Mouse (Mus musculus): ENCODE data around the gene Clns1a. TPM values are rescaled to one million over a fixed set of nuclear protein-coding genes. Genes with fewer than 3 reads are reported as not detected.

Clns1a gene
- polyA plus RNA-seq, 1 experiment from 2014 or later, result 209 TPM

GRCm38 (mm10) chr7:97709204-97709603 is 12.8 kb downstream of the Clns1a start:
- H3K4me1 ChIP-seq, result 0 out of 2 replicates have a peak, but pooled peaks cover 3% of the 10 kb centered on the region
- WGBS, result 93% methylated on average over 3 of the region's 3 CpGs
- peak; percentile 52 for DNase-seq (ENCODE audit: low spot score)
- no peak overlapping the region for H3K4me3 ChIP-seq
- no peaks in the 10 kb centered on the region for H3K9me3 ChIP-seq
- peaks cover 38% of the 10 kb centered on the region for H3K36me3 ChIP-seq
- no peak overlapping the region for H3K27ac ChIP-seq
- no peaks in the 10 kb centered on the region for H3K27me3 ChIP-seq (ENCODE audit: insufficient read depth, poor library complexity, severe bottlenecking)

DNA sequence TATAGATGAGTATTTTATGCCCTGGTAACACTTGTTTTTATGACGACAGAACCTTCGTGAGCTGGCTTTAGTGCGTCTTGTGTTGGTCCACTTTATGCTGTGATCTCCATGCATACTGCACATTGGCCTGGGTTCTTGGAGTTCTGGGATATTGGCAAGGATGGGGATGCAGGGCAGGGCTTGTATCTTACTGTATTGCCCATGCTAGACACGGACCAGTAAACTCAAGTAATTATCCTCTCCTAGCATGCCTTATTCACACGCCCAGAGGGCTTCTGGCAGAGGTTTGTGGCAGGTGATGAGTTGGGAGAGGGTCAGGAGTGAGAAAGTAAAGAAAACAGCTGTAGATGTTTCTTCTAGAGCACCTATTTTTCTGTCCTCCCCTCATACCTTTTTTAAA is 18.2 kb downstream of the Clns1a start:
- peak; percentile 61 for DNase-seq (ENCODE audit: low spot score)
- WGBS, result 92% methylated on average over 5 of the region's 5 CpGs
- Histone ChIP-seq H3K36me3 (peaks cover 79% of the 10 kb centered on the region), H3K4me1 (no peaks in the 10 kb centered on the region), H3K9me3 (peaks cover 4% of the 10 kb centered on the region; the same call in 1 of the 2 replicates), H3K27ac (no peak overlapping the region), H3K4me3 (no peak overlapping the region), H3K27me3 (ENCODE audit: insufficient read depth, poor library complexity, severe bottlenecking) (no peaks in the 10 kb centered on the region)

DNA sequence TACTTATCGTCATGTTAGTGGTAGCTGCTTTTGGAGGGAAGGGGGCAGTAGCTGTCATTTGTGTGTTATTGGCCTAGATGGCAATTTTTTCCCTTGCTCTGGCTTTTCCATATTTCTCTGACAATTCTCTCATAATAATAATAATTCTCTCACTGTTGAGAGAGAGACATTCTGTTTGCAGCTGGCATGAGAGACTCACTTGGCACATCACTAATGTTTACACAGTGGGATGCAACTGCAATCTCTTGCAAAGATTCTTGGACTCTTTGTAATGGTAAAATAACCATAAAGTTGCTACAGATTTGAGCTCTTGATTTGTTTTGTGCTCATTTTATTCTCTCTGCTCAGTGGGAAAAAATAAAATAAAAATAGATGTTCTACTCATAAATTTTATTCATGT is 20.9 kb downstream of the Clns1a start:
- Histone ChIP-seq H3K9me3 (peaks cover 4% of the 10 kb centered on the region; the same call in 1 of the 2 replicates), H3K4me1 (no peaks in the 10 kb centered on the region), H3K4me3 (no peak overlapping the region), H3K27me3 (ENCODE audit: insufficient read depth, poor library complexity, severe bottlenecking) (no peaks in the 10 kb centered on the region), H3K36me3 (peaks cover 76% of the 10 kb centered on the region), H3K27ac (no peak overlapping the region)
- DNase-seq (ENCODE audit: low spot score), result no peak
- 83% methylated on average over 1 of the region's 1 CpGs for WGBS

GRCm38 (mm10) chr7:97719078-97719477 is 22.6 kb downstream of the Clns1a start:
- no peak overlapping the region for H3K4me3 ChIP-seq
- DNase-seq (ENCODE audit: low spot score), result no peak
- 87% methylated on average over 5 of the region's 5 CpGs for WGBS
- no peaks in the 10 kb centered on the region for H3K4me1 ChIP-seq
- H3K9me3 ChIP-seq, result peaks cover 4% of the 10 kb centered on the region; the same call in 1 of the 2 replicates
- no peak overlapping the region for H3K27ac ChIP-seq
- H3K36me3 ChIP-seq, result peaks cover 67% of the 10 kb centered on the region
- no peaks in the 10 kb centered on the region for H3K27me3 ChIP-seq (ENCODE audit: insufficient read depth, poor library complexity, severe bottlenecking)

GRCm38 (mm10) chr7:97720109-97720508 is 23.7 kb downstream of the Clns1a start:
- no peaks in the 10 kb centered on the region for H3K4me1 ChIP-seq
- H3K9me3 ChIP-seq, result no peaks in the 10 kb centered on the region
- 82% methylated on average over 5 of the region's 5 CpGs for WGBS
- no peaks in the 10 kb centered on the region for H3K27me3 ChIP-seq (ENCODE audit: insufficient read depth, poor library complexity, severe bottlenecking)
- peaks cover 57% of the 10 kb centered on the region for H3K36me3 ChIP-seq
- DNase-seq (ENCODE audit: low spot score), result no peak
- H3K4me3 ChIP-seq, result no peak overlapping the region
- H3K27ac ChIP-seq, result no peak overlapping the region

DNA sequence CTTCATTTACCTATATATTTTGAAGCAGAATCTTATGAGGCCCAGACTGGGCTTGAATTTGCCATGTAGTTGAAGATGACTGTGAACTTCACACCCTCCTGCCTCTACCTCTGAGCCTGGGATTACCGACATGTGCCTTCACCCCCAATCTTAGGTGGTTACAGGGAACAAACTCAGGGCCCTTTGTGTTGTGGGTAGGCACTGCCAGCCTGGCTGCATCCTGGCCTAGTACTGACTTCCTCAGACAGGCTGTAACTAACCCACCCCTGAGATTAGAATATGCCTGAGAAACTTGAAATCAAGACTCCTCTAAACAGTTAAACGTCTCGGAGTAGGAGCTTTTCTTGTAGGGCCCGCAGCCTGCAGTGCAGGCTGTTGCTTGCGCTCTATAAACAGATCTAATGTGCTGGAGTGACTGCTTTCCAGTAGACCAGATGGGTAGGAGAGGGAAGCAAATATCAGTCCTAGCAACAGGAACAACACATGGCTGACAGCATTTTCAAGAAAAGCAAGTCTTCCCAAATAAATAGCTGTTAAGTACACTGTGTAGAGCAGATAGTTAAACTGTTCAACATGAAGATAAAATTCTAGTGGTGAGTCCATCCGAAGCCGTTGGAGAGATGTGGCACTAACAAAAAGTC is 26.0 kb downstream of the Clns1a start:
- 92% methylated on average over 7 of the region's 7 CpGs for WGBS
- no peaks in the 10 kb centered on the region for H3K4me1 ChIP-seq
- no peak overlapping the region for H3K4me3 ChIP-seq
- no peak overlapping the region for H3K27ac ChIP-seq
- no peaks in the 10 kb centered on the region for H3K9me3 ChIP-seq
- H3K27me3 ChIP-seq (ENCODE audit: insufficient read depth, poor library complexity, severe bottlenecking), result no peaks in the 10 kb centered on the region
- no peak for DNase-seq (ENCODE audit: low spot score)
- H3K36me3 ChIP-seq, result peaks cover 40% of the 10 kb centered on the region

GRCm38 (mm10) chr7:97723646-97724538 is 27.5 kb downstream of the Clns1a start:
- no peaks in the 10 kb centered on the region for H3K27me3 ChIP-seq (ENCODE audit: insufficient read depth, poor library complexity, severe bottlenecking)
- no peak overlapping the region for H3K27ac ChIP-seq
- no peak overlapping the region for H3K4me3 ChIP-seq
- peaks cover 30% of the 10 kb centered on the region for H3K36me3 ChIP-seq
- no peaks in the 10 kb centered on the region for H3K4me1 ChIP-seq
- DNase-seq (ENCODE audit: low spot score), result no peak
- WGBS, result 90% methylated on average over 11 of the region's 11 CpGs
- H3K9me3 ChIP-seq, result no peaks in the 10 kb centered on the region

DNA sequence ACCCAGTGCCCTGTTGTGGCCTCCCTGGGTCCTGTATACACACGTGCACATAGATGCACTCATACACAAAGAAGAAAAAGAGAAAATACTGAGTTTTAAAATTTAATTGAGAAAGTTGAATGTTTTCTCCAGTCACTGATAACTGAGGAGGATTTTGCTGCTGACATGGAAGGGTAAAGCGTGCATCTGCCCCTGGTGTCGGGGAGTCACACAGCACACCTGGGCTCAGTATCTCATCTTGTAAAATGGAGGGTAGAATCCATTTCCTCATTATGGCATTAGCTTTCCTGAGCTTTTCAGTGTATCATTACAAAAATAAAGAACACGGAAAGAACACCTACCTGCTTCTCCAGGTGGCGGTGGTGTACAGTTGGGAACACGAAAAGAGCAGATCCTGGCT is 29.0 kb downstream of the Clns1a start:
- Histone ChIP-seq H3K27me3 (ENCODE audit: insufficient read depth, poor library complexity, severe bottlenecking) (no peaks in the 10 kb centered on the region), H3K27ac (no peak overlapping the region), H3K4me3 (no peak overlapping the region), H3K36me3 (peaks cover 20% of the 10 kb centered on the region; the same call in 1 of the 2 replicates), H3K9me3 (no peaks in the 10 kb centered on the region), H3K4me1 (peaks cover 2% of the 10 kb centered on the region; the same call in 1 of the 2 replicates)
- DNase-seq (ENCODE audit: low spot score), result no peak
- 94% methylated on average over 6 of the region's 6 CpGs for WGBS

GRCm38 (mm10) chr7:97726080-97726479 is 29.6 kb downstream of the Clns1a start:
- DNase-seq (ENCODE audit: low spot score), result no peak
- H3K4me3 ChIP-seq, result no peak overlapping the region
- H3K27ac ChIP-seq, result no peak overlapping the region
- H3K9me3 ChIP-seq, result no peaks in the 10 kb centered on the region
- H3K27me3 ChIP-seq (ENCODE audit: insufficient read depth, poor library complexity, severe bottlenecking), result no peaks in the 10 kb centered on the region
- peaks cover 3% of the 10 kb centered on the region; the same call in 1 of the 2 replicates for H3K4me1 ChIP-seq
- peaks cover 14% of the 10 kb centered on the region; the same call in 1 of the 2 replicates for H3K36me3 ChIP-seq
- WGBS, result 85% methylated on average over 7 of the region's 7 CpGs

GRCm38 (mm10) chr7:97726778-97727177 is 30.3 kb downstream of the Clns1a start:
- no peaks in the 10 kb centered on the region for H3K9me3 ChIP-seq
- H3K4me3 ChIP-seq, result no peak overlapping the region
- peaks cover 13% of the 10 kb centered on the region; the same call in 1 of the 2 replicates for H3K36me3 ChIP-seq
- no peak overlapping the region for H3K27ac ChIP-seq
- no peaks in the 10 kb centered on the region for H3K27me3 ChIP-seq (ENCODE audit: insufficient read depth, poor library complexity, severe bottlenecking)
- peaks cover 7% of the 10 kb centered on the region for H3K4me1 ChIP-seq
- WGBS, result 70% methylated on average over 7 of the region's 7 CpGs
- DNase-seq (ENCODE audit: low spot score), result no peak

DNA sequence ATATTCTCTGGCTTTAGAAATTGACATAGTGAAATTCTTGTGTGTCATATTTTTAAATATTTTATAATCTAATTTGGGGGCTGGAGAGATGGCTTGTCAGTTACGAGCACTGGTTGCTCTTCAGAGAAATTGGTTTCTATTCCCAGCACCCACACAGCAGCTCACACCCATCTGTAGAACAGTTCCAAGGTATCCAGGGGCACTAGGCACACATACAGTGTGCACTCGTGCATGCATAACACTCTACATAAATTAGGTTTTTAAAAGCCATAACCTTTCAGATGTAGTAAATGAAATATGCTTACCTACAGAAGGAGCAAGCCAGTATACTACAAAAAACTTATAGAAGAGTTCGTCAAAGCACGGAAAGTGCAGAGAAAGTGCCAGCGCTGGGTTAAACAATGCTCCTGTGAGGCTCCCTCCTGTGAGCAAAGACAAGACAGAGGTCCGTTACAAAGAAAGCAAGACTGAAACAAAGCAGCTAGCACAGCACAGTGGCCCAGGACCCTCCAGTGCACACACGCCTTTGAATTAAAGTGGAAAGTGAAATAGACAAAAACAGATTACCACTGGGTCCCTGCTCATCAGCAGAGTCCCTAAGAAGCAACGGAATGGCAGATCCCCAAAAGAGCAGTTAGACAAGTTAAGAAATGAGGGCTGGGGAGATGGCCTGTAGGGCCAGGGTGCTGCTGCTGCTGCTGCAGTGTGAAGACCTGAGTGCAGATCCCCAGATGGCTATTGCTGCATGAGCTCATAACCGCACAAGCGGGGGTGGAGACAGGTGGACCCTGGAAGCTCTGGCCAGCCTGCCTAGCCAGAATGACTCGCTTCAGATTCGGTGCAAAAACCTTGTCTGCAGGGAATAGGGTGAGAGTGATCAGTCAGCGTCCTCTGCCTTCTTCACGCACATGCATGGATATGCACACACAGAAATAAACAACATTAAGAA is 32.5 kb downstream of the Clns1a start:
- Histone ChIP-seq H3K9me3 (no peaks in the 10 kb centered on the region), H3K4me3 (no peak overlapping the region), H3K36me3 (peaks cover 9% of the 10 kb centered on the region; the same call in 1 of the 2 replicates), H3K27ac (no peak overlapping the region), H3K4me1 (peaks cover 8% of the 10 kb centered on the region), H3K27me3 (ENCODE audit: insufficient read depth, poor library complexity, severe bottlenecking) (no peaks in the 10 kb centered on the region)
- DNase-seq (ENCODE audit: low spot score), result no peak
- WGBS, result 74% methylated on average over 14 of the region's 14 CpGs

GRCm38 (mm10) chr7:97730427-97730826 is 34.0 kb downstream of the Clns1a start:
- DNase-seq (ENCODE audit: low spot score), result no peak

More at GRCm38 (mm10) chr7:97730427-97730826, 34.0 kb downstream of the Clns1a start:
- H3K27ac ChIP-seq, result no peak overlapping the region
- no peaks in the 10 kb centered on the region for H3K9me3 ChIP-seq
- H3K4me1 ChIP-seq, result peaks cover 8% of the 10 kb centered on the region
- H3K4me3 ChIP-seq, result no peak overlapping the region
- WGBS, result 71% methylated on average over 3 of the region's 3 CpGs
- peaks cover 9% of the 10 kb centered on the region; the same call in 1 of the 2 replicates for H3K36me3 ChIP-seq
- H3K27me3 ChIP-seq (ENCODE audit: insufficient read depth, poor library complexity, severe bottlenecking), result peaks cover 3% of the 10 kb centered on the region; the same call in 1 of the 2 replicates
